Comparison of ENCODE assay signal across 13 mouse cellular contexts in the genomic region with DNA sequence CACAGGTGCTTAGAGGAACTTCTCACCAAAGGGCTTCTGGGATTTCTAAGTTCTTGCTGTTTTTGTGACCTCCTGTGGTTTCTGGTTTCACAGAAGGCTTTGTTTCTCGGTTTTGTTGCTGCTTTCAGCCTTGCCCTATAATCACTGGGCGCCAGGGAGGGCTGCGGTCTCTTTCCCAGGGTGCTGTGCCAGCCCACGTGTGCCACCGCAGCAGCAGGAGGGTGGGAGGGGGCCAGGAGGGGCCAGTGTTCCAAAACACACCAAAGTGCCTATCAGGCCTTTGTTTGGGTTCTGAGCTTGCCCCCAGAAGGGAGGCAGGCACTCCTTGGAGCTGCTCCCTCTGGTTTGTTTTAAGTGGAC.
DNase-seq lines count a peak whose midpoint lies in the region; ATAC-seq and TF ChIP-seq lines count a peak whose summit lies in the region.
"Had no signal": no experiment of that assay in that cellular context is flagged by ENCODE, and none has a peak within 500 bp of the region (broad histone marks: within the 10 kb centered on the region; RNA-seq: fewer than 3 reads in every experiment).

No protein-coding gene starts in this region.

- no peak overlapping the region for H3K4me2 ChIP-seq in lung, embryonic 14.5 days
- no peak overlapping the region for H3K4me2 ChIP-seq in stomach, embryonic 16.5 days (ENCODE audit: low read depth, low read length)
- H3K4me2 ChIP-seq: liver, embryonic 15.5 days had no signal

- intact Hi-C loops in left cerebral cortex, adult 2 months (cut with DNase I), result no loop called here

- H3K36me3 ChIP-seq in lung, embryonic 14.5 days (ENCODE audit: insufficient read depth), result no peaks in the 10 kb centered on the region
- 0 out of 2 replicates have a peak, but pooled peaks cover 2% of the 10 kb centered on the region for H3K36me3 ChIP-seq in embryonic facial prominence, embryonic 10.5 days (replicated peaks)
- no peaks in the 10 kb centered on the region for H3K36me3 ChIP-seq in stomach, embryonic 16.5 days (ENCODE audit: control insufficient read depth, insufficient read depth, low read length)
- H3K36me3 ChIP-seq: liver, embryonic 15.5 days had no signal

- 36% methylated on average over 5 of the region's 5 CpGs for WGBS in lung, embryonic 14.5 days
- WGBS in embryonic facial prominence, embryonic 10.5 days, result 53% methylated on average over 5 of the region's 5 CpGs
- WGBS in stomach, embryonic 16.5 days, result 49% methylated on average over 5 of the region's 5 CpGs

- H3K4me3 ChIP-seq in lung, embryonic 14.5 days (ENCODE audit: low read depth, low read length), result no peak overlapping the region
- no peak overlapping the region for H3K4me3 ChIP-seq in embryonic facial prominence, embryonic 10.5 days
- H3K4me3 ChIP-seq in stomach, embryonic 16.5 days (replicated peaks; ENCODE audit: low read length), result no peak overlapping the region
- no peak overlapping the region for H3K4me3 ChIP-seq in left cerebral cortex, adult 2 months
- H3K4me3 ChIP-seq: erythroblast, embryonic 14.5 days; liver, embryonic 15.5 days had no signal

- no peak for ATAC-seq in lung, embryonic 14.5 days (ENCODE audit: insufficient read depth)
- no peak for ATAC-seq in stomach, embryonic 16.5 days (ENCODE audit: insufficient read depth, low FRiP score)

- peaks cover 25% of the 10 kb centered on the region for H3K4me1 ChIP-seq in lung, embryonic 14.5 days (ENCODE audit: insufficient read depth)
- peaks cover 49% of the 10 kb centered on the region for H3K4me1 ChIP-seq in embryonic facial prominence, embryonic 10.5 days
- H3K4me1 ChIP-seq in stomach, embryonic 16.5 days (ENCODE audit: control insufficient read depth, insufficient read depth, low read length), result peaks cover 42% of the 10 kb centered on the region
- H3K4me1 ChIP-seq: liver, embryonic 15.5 days had no signal

- DNase-seq in lung, embryonic 14.5 days, result no peak
- DNase-seq in lung, postnatal 14 days, result no peak
- DNase-seq in embryonic facial prominence, embryonic 10.5 days (ENCODE audit: low spot score), result no peak
- peak; percentile 89 for DNase-seq in fibroblast of lung, adult 2 months (ENCODE audit: low read depth)
- DNase-seq in adrenal gland, adult 18-20 months (ENCODE audit: low spot score in 2 of 2), result no peak
- DNase-seq in left cerebral cortex, adult 2 months (ENCODE audit: extremely low spot score in 1 of 2, low spot score in 2 of 2), result no peak
- DNase-seq: cerebellum, adult 18-20 months; gastrocnemius, postnatal 10 days; kidney, adult 9 months; right cerebral cortex, adult 18-20 months had no signal

- H3K9me3 ChIP-seq in lung, embryonic 14.5 days (ENCODE audit: low read depth, low read length), result no peaks in the 10 kb centered on the region
- no peaks in the 10 kb centered on the region for H3K9me3 ChIP-seq in embryonic facial prominence, embryonic 10.5 days
- H3K9me3 ChIP-seq in stomach, embryonic 16.5 days (replicated peaks; ENCODE audit: control insufficient read depth, low read length), result no peaks in the 10 kb centered on the region
- H3K9me3 ChIP-seq: liver, embryonic 15.5 days had no signal

- no peak for TF ChIP-seq CTCF in lung, embryonic 14.5 days (IDR thresholded peaks at IDR 0.05; ENCODE audit: low read depth)
- TF ChIP-seq CTCF in left cerebral cortex, adult 2 months (IDR thresholded peaks at IDR 0.05), result no peak

- H3K27ac ChIP-seq in lung, embryonic 14.5 days (ENCODE audit: low read depth), result peak overlapping the region; percentile 61
- peak overlapping the region; percentile 63; the same call in 1 of the 2 replicates for H3K27ac ChIP-seq in embryonic facial prominence, embryonic 10.5 days (replicated peaks)
- H3K27ac ChIP-seq in stomach, embryonic 16.5 days (ENCODE audit: low read length), result peak overlapping the region; percentile 27; the same call in 1 of the 2 replicates
- no peak overlapping the region for H3K27ac ChIP-seq in left cerebral cortex, adult 2 months
- H3K27ac ChIP-seq: liver, embryonic 15.5 days had no signal

- H3K9ac ChIP-seq in lung, embryonic 14.5 days, result no peak overlapping the region
- H3K9ac ChIP-seq in stomach, embryonic 16.5 days (ENCODE audit: low read length), result 0 out of 2 replicates have a peak overlapping the region, but pooled peaks have one; percentile 36
- H3K9ac ChIP-seq: liver, embryonic 15.5 days had no signal

- H3K27me3 ChIP-seq in lung, embryonic 14.5 days (ENCODE audit: insufficient read depth, low read length), result no peaks in the 10 kb centered on the region
- H3K27me3 ChIP-seq in embryonic facial prominence, embryonic 10.5 days (replicated peaks; ENCODE audit: low read depth, poor library complexity, severe bottlenecking), result no peaks in the 10 kb centered on the region
- no peaks in the 10 kb centered on the region for H3K27me3 ChIP-seq in stomach, embryonic 16.5 days (ENCODE audit: control insufficient read depth, insufficient read depth, low read length)
